Mouse (Mus musculus): Measurements from ENCODE around the gene Eef1akmt2. TPM values are rescaled to one million over a fixed set of nuclear protein-coding genes. Genes with fewer than 3 reads are reported as not detected.

Gene Eef1akmt2
- polyA plus RNA-seq, 1 experiment from 2014 or later = 66.5 TPM

GRCm38 (mm10) chr7:132781130-132781814 is 71.2 kb downstream of the Eef1akmt2 start:
- Histone ChIP-seq H3K36me3 (ENCODE audit: control insufficient read depth, insufficient read depth, low read length) (no peaks in the 10 kb centered on the region), H3K27ac (ENCODE audit: low read depth, low read length) (0 out of 2 replicates have a peak overlapping the region, but pooled peaks have one; percentile 21), H3K4me1 (ENCODE audit: control insufficient read depth, insufficient read depth, low read length) (peaks cover 14% of the 10 kb centered on the region), H3K27me3 (ENCODE audit: control insufficient read depth, insufficient read depth, low read length) (no peaks in the 10 kb centered on the region), H3K4me2 (ENCODE audit: low read depth) (no peak overlapping the region), H3K4me3 (ENCODE audit: low read depth, low read length) (no peak overlapping the region), H3K9me3 (ENCODE audit: control insufficient read depth, low read length) (no peaks in the 10 kb centered on the region), H3K9ac (ENCODE audit: low read length) (no peak overlapping the region)
- DNase-seq (ENCODE audit: low spot score) (peak; percentile 52), ATAC-seq (ENCODE audit: insufficient read depth, low FRiP score, low TSS enrichment) (peak; percentile 76)
- WGBS = 17% methylated on average over 7 of the region's 7 CpGs

DNA sequence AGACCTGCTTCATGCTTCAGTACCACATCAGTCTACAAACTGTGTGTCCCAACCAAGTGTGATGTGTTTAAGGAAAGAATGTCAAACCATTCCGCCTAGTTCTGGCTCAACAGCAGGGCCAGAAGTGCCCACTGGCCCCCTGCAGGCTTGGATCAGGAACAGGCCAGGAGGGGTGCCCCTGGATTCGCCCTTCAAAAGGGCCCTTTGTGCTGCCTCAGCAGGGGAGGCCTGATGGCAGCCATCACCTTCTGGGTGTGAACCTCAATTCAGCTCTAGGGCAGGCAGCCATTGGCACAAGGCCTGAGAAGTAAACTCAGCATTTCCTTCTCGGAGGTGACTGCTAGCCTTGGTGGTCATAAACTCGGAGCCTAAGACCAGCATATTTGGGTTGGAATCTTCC is 71.9 kb downstream of the Eef1akmt2 start:
- peak; percentile 26 for DNase-seq (ENCODE audit: low spot score)
- Histone ChIP-seq H3K27me3 (ENCODE audit: control insufficient read depth, insufficient read depth, low read length) (no peaks in the 10 kb centered on the region), H3K4me1 (ENCODE audit: control insufficient read depth, insufficient read depth, low read length) (peaks cover 14% of the 10 kb centered on the region), H3K9me3 (ENCODE audit: control insufficient read depth, low read length) (no peaks in the 10 kb centered on the region), H3K27ac (ENCODE audit: low read depth, low read length) (no peak overlapping the region), H3K4me3 (ENCODE audit: low read depth, low read length) (no peak overlapping the region), H3K9ac (ENCODE audit: low read length) (no peak overlapping the region), H3K36me3 (ENCODE audit: control insufficient read depth, insufficient read depth, low read length) (no peaks in the 10 kb centered on the region), H3K4me2 (ENCODE audit: low read depth) (no peak overlapping the region)
- 15% methylated on average over 4 of the region's 4 CpGs for WGBS
- no peak for ATAC-seq (ENCODE audit: insufficient read depth, low FRiP score, low TSS enrichment)

DNA sequence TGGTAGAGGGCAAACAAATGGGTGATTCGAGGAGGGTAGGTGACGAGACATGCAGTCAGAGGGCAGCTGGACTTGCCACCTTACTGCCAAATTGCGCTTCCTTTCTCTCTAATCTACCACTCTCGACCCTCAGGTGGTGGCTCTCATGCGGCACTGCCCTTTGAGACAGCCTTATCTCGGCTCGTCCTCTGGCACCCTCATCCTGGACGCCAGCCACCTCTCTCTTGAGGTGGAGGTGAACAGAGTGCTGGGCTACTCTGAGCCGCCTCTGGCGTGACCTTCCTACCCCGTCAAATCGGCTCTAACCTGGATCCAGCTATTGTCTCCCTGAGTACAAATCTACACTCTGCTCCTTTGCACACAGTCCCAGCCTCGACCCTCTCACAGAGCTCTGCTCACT is 73.8 kb downstream of the Eef1akmt2 start:
- WGBS = 85% methylated on average over 13 of the region's 13 CpGs
- H3K27me3 ChIP-seq (ENCODE audit: control insufficient read depth, insufficient read depth, low read length) = no peaks in the 10 kb centered on the region
- H3K4me1 ChIP-seq (ENCODE audit: control insufficient read depth, insufficient read depth, low read length) = peaks cover 14% of the 10 kb centered on the region
- no peaks in the 10 kb centered on the region for H3K9me3 ChIP-seq (ENCODE audit: control insufficient read depth, low read length)
- no peak overlapping the region for H3K27ac ChIP-seq (ENCODE audit: low read depth, low read length)
- no peak for DNase-seq (ENCODE audit: low spot score)
- H3K4me2 ChIP-seq (ENCODE audit: low read depth) = no peak overlapping the region
- no peaks in the 10 kb centered on the region; the same call in 1 of the 2 replicates for H3K36me3 ChIP-seq (ENCODE audit: control insufficient read depth, insufficient read depth, low read length)
- no peak for ATAC-seq (ENCODE audit: insufficient read depth, low FRiP score, low TSS enrichment)
- no peak overlapping the region for H3K9ac ChIP-seq (ENCODE audit: low read length)
- no peak overlapping the region for H3K4me3 ChIP-seq (ENCODE audit: low read depth, low read length)

DNA sequence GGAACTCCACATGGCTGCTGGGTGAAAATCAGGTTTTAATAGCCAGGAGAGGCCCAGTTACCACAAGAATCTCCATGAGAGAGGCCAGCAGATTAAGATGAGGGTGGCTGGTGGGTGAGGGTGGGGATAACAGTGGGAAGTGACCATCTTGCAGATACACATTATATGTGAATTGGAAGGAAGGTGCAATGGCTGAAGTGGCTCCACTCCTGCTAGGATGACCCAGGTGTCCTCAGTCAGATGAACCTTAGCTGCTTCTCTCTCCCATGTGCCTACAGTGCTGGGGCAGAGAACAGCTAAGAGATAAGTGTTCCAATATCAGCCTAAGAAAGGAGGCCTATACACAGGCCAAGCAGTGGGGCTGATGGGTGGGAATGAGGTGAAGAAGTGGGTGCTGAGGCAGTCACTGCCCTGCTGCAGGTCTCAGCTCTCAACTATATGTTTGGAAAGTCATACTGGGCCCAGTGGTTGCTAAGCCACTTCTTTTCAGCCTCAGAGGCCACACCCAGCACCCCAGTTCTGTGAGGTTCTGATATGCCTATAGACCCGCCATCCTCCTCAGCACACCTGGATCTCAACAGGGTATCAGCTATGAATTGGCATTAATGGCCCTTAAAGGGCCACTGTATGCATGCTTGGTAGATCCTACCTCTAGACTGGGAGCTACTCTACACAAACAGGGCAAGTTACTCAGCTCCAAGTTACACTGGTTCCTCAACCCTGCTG is 74.6 kb downstream of the Eef1akmt2 start:
- ATAC-seq (ENCODE audit: insufficient read depth, low FRiP score, low TSS enrichment) = no peak
- no peak overlapping the region for H3K4me2 ChIP-seq (ENCODE audit: low read depth)

More for the DNA sequence above, 74.6 kb downstream of the Eef1akmt2 start:
- 77% methylated on average over 1 of the region's 1 CpGs for WGBS
- Histone ChIP-seq H3K4me1 (ENCODE audit: control insufficient read depth, insufficient read depth, low read length) (peaks cover 14% of the 10 kb centered on the region), H3K36me3 (ENCODE audit: control insufficient read depth, insufficient read depth, low read length) (no peaks in the 10 kb centered on the region; the same call in 1 of the 2 replicates), H3K27ac (ENCODE audit: low read depth, low read length) (no peak overlapping the region), H3K9me3 (ENCODE audit: control insufficient read depth, low read length) (no peaks in the 10 kb centered on the region), H3K27me3 (ENCODE audit: control insufficient read depth, insufficient read depth, low read length) (no peaks in the 10 kb centered on the region), H3K4me3 (ENCODE audit: low read depth, low read length) (no peak overlapping the region), H3K9ac (ENCODE audit: low read length) (no peak overlapping the region)
- no peak for DNase-seq (ENCODE audit: low spot score)

Other genes starting within 250 kb of the Eef1akmt2 start
- gene Lhpp, start 242.0 kb downstream of the Eef1akmt2 start, polyA plus RNA-seq (2014; fragmentation: Nextera tagmentation; extraction: Ambion mirVana) = 24.7 and 26.4 TPM in 2 replicates
- gene Fam53b, start 38.8 kb downstream of the Eef1akmt2 start, polyA plus RNA-seq (2014; fragmentation: Nextera tagmentation; extraction: Ambion mirVana) = 22.3 and 22.9 TPM in 2 replicates
- 38.0 and 41.4 TPM in 2 replicates for gene Abraxas2, start 6.6 kb upstream of the Eef1akmt2 start, polyA plus RNA-seq (2014; fragmentation: Nextera tagmentation; extraction: Ambion mirVana)
- 17.8 and 18.8 TPM in 2 replicates for gene Zranb1, start 78.5 kb upstream of the Eef1akmt2 start, polyA plus RNA-seq (2014; fragmentation: Nextera tagmentation; extraction: Ambion mirVana)